Mouse (Mus musculus) cerebellum, adult 18-20 months (tissue): ENCODE data around the gene Cacna1i.
A peak's percentile ranks its signal among the peaks of the same experiment; 100 is the strongest.

Source experiments
- DNase-seq, 2 experiments: peaks; one replicate each; pipeline ENCODE4 v3.0.0; 2021

The Cacna1i gene

DNA sequence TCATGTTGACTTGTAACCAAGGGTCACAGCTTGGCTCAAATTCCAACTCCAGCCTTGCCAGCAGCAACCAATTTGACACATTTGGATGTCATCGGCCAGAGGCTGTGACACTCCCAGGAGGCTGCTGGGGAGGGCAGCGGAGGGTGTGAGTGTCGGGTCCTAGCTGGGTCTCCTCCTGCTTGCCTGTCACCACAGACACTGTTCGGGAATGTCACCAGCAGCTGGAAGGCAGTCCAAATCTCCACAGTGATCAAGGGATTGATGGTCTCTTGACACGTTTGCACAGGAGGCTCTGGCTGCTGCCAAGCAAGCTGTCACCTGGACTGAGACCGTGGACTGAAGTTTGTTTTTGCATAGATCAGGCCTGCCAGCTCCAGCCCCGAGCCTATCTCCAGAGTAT is 123.6 kb downstream of the Cacna1i start:
- DNase-seq, result no peak

DNA sequence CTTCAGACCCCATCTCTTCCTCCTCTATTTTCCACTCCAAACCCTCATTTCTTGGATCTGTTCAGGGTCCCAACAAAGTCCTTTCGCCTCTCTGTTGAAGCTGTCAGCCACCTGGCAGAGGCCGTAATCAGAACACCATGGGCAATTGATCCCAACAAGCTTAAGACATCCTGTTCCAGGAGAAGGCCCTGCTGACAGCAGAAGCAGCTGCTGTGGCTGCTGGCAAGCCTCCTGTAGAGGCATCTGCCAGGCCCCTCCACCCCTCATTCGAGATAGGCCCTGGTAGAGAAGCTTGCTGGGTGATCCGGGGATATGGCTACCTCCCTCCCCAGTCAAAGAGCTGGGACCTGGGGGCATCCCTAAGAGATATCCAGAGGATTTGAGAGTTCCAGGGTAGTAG is 126.0 kb downstream of the Cacna1i start:
- no peak for DNase-seq

- peak in 1 of 2 experiments; percentile 30 for DNase-seq
These were observed 127.1 kb downstream of the Cacna1i start for GRCm38 (mm10) chr15:80413988-80414721.

DNA sequence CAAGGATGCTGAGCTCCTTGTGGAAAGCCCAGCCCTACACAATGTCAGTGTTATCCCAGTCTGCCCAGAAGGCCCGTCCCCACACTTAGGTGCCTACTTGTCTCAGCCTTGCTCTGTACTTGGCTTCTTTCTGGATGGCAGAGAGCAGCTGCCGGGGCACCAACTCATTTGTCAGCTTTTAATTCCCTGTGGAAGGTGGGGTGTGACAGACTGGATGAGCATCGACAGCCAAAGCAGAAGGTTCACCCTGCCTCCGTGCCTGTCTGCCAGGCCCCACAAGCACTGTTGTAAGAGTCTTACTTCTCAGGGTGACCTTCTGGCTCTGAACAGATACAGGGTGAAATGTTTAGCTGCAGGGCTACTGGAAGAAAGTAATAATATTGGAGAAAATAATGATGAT is 128.1 kb downstream of the Cacna1i start:
- DNase-seq, result no peak

GRCm38 (mm10) chr15:80417066-80417465 is 130.0 kb downstream of the Cacna1i start:
- no peak for DNase-seq

- no peak for DNase-seq
These were observed 131.1 kb downstream of the Cacna1i start for GRCm38 (mm10) chr15:80418146-80418545.

DNA sequence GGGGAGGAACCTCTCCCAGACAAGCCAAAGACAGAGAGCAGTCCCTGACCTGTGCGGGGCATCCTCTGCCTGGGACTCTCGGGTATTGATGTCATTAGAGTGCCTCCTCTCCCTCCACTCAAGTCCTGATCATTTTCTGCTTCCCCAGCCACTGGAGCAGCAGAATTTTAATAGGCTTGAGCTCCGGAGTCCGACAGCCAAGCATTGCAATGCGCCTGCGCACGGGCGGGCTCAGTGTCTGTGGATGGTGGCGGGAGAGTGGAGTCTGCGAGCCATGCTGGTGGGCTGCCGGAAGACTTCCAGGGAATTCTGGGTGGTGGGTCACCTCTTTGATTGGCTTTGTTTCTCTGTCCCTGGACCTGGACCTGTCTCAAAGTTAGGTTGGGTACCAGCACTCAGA is 143.3 kb downstream of the Cacna1i start:
- DNase-seq, result no peak

- no peak for DNase-seq
These were observed 149.9 kb downstream of the Cacna1i start for GRCm38 (mm10) chr15:80436961-80437360.

- DNase-seq, result no peak
These were observed 151.0 kb downstream of the Cacna1i start for GRCm38 (mm10) chr15:80437996-80438395.

DNA sequence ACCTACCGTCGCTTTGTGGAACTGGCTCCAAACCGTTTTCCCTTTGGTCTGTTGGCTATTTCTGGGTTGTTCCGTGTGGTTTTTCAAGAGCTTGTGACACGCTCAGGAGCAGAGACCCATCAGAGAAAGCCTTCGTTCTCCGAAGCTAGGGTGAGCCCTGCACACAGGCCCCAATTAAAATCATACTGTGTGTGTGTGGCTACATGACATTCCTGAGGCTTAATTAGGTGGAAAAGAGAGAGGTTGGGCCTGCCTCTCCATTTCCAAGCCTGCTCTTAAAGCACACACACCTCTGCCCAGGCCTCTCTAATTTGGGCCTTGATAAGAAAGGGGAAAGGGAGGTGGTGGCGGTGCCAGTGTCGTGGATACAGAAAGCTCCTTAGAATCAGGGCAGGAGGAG is 151.4 kb downstream of the Cacna1i start:
- DNase-seq, result no peak

DNA sequence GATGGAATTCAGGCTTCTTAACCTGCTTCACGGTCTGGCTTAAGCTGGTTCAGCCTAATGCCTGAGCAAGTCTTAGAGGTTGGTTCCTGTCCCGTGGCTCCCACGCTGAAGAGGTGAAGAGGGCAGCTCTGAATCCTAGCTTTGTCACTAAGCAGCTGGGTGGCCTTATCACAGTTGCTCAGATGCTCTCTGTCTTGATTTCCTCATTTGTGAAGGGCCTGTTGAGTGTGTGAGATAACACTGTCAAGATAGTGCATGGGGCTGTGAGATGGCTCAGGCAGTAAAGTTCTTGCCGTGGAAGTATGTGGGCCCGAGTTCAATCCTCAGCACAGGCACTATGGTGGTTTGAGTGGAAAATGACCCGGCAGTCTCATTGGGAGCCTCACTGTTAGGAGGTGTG is 153.2 kb downstream of the Cacna1i start:
- DNase-seq, result no peak

DNA sequence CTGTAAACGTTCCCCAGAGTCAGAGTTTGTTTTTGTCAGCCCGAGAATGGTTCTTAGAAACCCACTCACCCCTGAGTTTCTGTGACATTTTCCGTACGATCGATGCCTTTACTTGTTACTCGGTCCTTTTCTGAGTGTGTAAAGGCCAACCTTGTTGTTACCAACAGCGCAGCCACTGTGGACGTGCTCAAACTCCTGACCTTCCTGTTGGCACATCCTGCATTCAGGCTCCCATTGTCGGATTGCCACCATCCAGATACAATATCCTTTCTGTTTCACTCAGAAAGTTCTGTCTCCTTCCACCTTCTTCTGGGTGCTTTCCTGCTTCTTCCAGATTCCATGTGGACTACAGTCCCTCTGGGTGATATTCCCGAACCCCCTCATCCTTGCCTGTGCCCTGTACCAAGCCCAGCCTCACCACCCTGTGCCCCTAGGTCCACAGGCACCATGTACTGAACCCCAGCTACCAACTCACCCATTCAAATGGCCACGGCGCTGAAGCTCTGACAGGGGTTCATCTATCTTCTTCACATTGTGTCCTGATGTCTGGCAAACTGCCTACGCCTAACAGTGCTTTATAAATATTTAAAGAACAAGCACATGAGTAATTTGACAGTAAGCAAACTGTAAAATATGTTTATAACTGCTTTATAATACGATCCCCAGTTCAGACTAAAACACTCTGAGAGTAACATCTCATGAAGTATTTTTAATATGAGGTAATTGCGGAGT is 159.1 kb downstream of the Cacna1i start:
- DNase-seq, result no peak
